Mouse (Mus musculus) limb, embryonic 11.5 days (tissue): ENCODE results near the gene Chid1. TPM values are rescaled to one million over a fixed set of nuclear protein-coding genes. Genes with fewer than 3 reads are reported as not detected.

ENCODE experiments used
- ATAC-seq: fragments of 200-750 bp; cut with Nextera tagmentation; 2 replicates; pipeline ENCODE4 v1.8.0; 2017; ENCODE audit warnings: low read depth; ENCODE audit not compliant: insufficient number of reproducible peaks, low FRiP score, low TSS enrichment
- DNase-seq: peaks from one replicate; pipeline ENCODE4 v3.0.0-alpha.2; 2015; ENCODE audit warnings: low spot score
- H3K27ac ChIP-seq: fragments of 300-500 bp; sonication (generic); replicated peaks from 2 replicates; pipeline ENCODE4 v1.5.1; 2014; ENCODE audit warnings: low read depth, mild to moderate bottlenecking, low read length
- H3K27me3 ChIP-seq: fragments of 300-500 bp; sonication (generic); 2 replicates; pipeline ENCODE4 v1.6.1; 2014; ENCODE audit warnings: mild to moderate bottlenecking, low read length, mixed read lengths; ENCODE audit not compliant: control insufficient read depth, insufficient read depth
- H3K36me3 ChIP-seq: fragments of 300-500 bp; sonication (generic); 2 replicates; pipeline ENCODE4 v1.6.1; 2014; ENCODE audit warnings: mild to moderate bottlenecking, low read length, moderate library complexity, mixed read lengths; ENCODE audit not compliant: control insufficient read depth, insufficient read depth
- H3K4me1 ChIP-seq: fragments of 300-500 bp; sonication (generic); 2 replicates; pipeline ENCODE4 v1.6.1; 2014; ENCODE audit warnings: low read length, mixed read lengths; ENCODE audit not compliant: control insufficient read depth, insufficient read depth
- H3K4me2 ChIP-seq: fragments of 300-500 bp; sonication (generic); 2 replicates; pipeline ENCODE4 v1.6.1; 2014; ENCODE audit warnings: low read depth, mild to moderate bottlenecking, moderate library complexity; ENCODE audit not compliant: severe bottlenecking
- H3K4me3 ChIP-seq: fragments of 300-500 bp; sonication (generic); 2 replicates; pipeline ENCODE4 v1.5.1; 2014; ENCODE audit warnings: low read depth, low read length
- H3K9ac ChIP-seq: fragments of 300-500 bp; sonication (generic); 2 replicates; pipeline ENCODE4 v1.6.1; 2014; ENCODE audit warnings: mild to moderate bottlenecking, low read length
- H3K9me3 ChIP-seq: fragments of 300-500 bp; sonication (generic); 2 replicates; pipeline ENCODE4 v1.6.1; 2016; ENCODE audit warnings: low read length; ENCODE audit not compliant: control insufficient read depth
- WGBS: fragments of 180-500 bp; shearing (Covaris S2); extraction: QIAGEN DNeasy Blood & Tissue Kit; methylation state at CpG from one replicate; pipeline ENCODE4 v1.1.7; 2014; 5-methylcytosine and 5-hydroxymethylcytosine counted together
- polyA plus RNA-seq: library from polyadenylated mRNA; unstranded; fragments of >200 nt; fragmentation: Nextera tagmentation; extraction: Ambion mirVana; gene quantifications from 2 replicates; pipeline ENCODE4 v1.2.1, GENCODE M21; 2014

Gene Chid1
- polyA plus RNA-seq, 1 experiment from 2014 or later = 27.4 TPM

DNA sequence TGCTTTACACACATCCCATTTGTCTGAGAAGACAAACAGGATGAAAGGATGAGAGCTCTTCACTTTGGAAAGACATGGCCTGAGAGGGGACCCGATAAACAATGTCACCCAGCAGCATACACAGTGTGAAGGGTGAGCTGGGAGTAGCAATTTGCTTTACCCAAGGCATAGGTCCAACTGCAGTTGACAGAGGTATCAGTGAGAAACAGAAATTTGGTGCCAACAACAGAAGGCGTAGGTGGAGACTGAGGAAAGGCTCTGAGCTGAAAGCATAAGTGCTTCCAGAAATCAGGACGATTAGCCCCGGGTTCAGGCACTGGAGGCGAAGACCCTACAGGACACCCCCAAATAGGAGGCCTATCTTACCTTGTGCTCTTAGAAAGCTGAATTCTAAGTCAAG lies 29.5 kb downstream of the Chid1 start:
- no peaks in the 10 kb centered on the region for H3K27me3 ChIP-seq
- no peak overlapping the region for H3K27ac ChIP-seq
- DNase-seq (no peak), ATAC-seq (no peak)
- no peak overlapping the region for H3K4me2 ChIP-seq
- no peaks in the 10 kb centered on the region for H3K9me3 ChIP-seq
- no peak overlapping the region for H3K9ac ChIP-seq
- WGBS = 91% methylated on average over 5 of the region's 5 CpGs
- no peak overlapping the region for H3K4me3 ChIP-seq
- H3K36me3 ChIP-seq = no peaks in the 10 kb centered on the region
- no peaks in the 10 kb centered on the region for H3K4me1 ChIP-seq

DNA sequence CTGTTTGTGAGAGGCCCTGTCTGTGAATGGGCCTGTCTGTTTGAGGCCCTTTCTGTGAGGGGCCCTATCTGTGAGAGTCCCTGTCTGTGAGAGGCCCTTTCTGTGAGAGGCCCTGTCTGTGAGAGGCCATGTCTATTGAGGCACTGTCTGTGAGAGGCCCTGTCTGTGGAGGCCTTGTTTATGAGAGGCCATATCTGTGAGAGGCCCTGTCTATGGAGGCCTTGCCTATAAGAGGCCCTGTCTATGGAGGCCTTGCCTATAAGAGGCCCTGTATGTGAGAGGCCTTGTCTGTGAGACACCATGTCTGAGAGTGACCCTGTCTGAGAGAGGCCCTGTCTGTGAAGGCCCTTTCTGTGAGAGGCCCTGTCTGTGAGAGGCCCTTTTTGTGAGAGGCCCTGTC lies 31.5 kb downstream of the Chid1 start:
- DNase-seq = no peak
- Histone ChIP-seq H3K27ac (no peak overlapping the region), H3K27me3 (no peaks in the 10 kb centered on the region), H3K9ac (no peak overlapping the region), H3K4me2 (no peak overlapping the region), H3K4me1 (no peaks in the 10 kb centered on the region), H3K4me3 (no peak overlapping the region), H3K36me3 (no peaks in the 10 kb centered on the region), H3K9me3 (no peaks in the 10 kb centered on the region)
- no peak for ATAC-seq

DNA sequence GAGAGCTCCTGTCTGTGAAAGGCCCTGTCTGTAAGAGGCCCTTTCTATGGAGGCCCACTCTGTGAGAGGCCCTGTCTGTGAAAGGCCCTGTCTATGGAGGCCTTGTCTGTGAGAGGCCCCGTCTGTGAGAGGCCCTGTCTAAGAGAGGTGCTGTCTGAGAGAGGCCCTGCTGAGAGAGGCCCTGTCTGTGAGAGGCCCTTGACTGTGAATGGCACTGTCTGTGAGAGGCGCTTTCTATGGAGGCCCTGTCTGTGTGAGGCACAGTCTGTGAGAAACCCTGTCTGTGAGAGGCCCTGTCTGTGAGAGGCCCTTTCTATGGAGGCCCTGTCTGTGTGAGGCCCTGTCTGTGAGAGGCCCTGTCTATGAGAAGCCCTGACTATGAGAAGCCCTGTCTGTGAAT lies 33.4 kb downstream of the Chid1 start:
- Histone ChIP-seq H3K4me2 (no peak overlapping the region), H3K9ac (no peak overlapping the region), H3K27ac (no peak overlapping the region), H3K36me3 (no peaks in the 10 kb centered on the region), H3K4me3 (no peak overlapping the region), H3K4me1 (no peaks in the 10 kb centered on the region), H3K27me3 (no peaks in the 10 kb centered on the region), H3K9me3 (no peaks in the 10 kb centered on the region)
- DNase-seq (no peak), ATAC-seq (no peak)
- 79% methylated on average over 2 of the region's 2 CpGs for WGBS

DNA sequence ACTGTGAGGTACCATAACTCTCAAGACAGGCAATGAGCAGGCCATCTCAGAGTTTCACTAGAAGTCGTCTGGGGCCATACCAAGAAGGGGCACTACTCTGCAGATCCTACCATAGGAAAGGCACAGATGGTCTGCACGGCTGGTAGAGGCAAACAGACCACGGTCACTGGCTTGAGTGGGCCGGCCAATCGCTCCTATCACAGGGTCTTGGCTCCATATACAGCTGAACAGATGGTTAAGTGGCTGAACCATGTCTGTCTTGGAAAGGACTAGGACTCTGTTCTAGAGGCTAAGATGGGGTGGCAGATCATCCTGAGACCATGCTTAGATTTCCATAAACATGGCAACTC lies 37.1 kb downstream of the Chid1 start:
- Histone ChIP-seq H3K4me1 (no peaks in the 10 kb centered on the region), H3K27me3 (no peaks in the 10 kb centered on the region), H3K36me3 (peaks cover 2% of the 10 kb centered on the region; the same call in 1 of the 2 replicates), H3K9me3 (no peaks in the 10 kb centered on the region), H3K4me2 (no peak overlapping the region), H3K9ac (no peak overlapping the region), H3K4me3 (no peak overlapping the region), H3K27ac (no peak overlapping the region)
- ATAC-seq = no peak
- DNase-seq = no peak
- 93% methylated on average over 5 of the region's 5 CpGs for WGBS

DNA sequence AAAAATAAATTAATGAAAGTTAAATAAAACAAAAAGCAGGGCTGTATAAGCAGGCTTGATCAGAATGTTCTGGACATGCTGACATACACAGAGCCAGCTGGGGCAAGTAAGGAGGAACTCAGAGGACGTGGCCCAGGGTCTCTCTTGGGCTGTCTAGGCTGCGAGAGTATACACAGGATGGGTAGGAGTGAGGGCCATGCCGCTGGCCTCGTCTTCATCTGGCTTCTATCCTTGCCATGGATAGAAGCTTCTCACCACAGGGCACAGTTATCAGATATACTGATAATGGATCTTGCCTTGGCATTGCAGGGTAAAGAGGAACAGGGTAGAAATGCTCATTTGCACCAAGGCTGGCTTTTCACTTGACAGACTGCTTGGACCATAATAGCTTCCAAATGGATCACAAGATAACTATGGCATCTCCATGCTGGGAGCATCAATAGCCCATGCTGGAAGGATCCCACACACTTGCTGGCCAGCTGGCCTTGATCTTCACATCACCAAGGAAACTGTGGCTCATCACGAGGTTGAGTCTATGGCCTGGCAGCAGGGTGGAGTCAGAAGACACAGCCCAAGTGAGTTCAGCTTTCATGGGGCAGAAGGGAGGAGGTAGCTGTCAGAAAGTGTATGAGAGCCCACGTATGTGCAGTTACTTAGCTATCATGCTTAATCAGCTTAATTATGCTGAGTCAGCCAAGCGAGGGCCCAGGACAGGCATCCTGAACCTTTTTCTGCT lies 37.7 kb downstream of the Chid1 start:
- ATAC-seq (no peak), DNase-seq (no peak)
- H3K27ac ChIP-seq = no peak overlapping the region
- no peaks in the 10 kb centered on the region for H3K27me3 ChIP-seq
- 87% methylated on average over 7 of the region's 7 CpGs for WGBS
- H3K36me3 ChIP-seq = peaks cover 2% of the 10 kb centered on the region; the same call in 1 of the 2 replicates
- no peak overlapping the region for H3K9ac ChIP-seq
- H3K9me3 ChIP-seq = no peaks in the 10 kb centered on the region
- H3K4me2 ChIP-seq = no peak overlapping the region
- no peak overlapping the region for H3K4me3 ChIP-seq
- H3K4me1 ChIP-seq = no peaks in the 10 kb centered on the region

DNA sequence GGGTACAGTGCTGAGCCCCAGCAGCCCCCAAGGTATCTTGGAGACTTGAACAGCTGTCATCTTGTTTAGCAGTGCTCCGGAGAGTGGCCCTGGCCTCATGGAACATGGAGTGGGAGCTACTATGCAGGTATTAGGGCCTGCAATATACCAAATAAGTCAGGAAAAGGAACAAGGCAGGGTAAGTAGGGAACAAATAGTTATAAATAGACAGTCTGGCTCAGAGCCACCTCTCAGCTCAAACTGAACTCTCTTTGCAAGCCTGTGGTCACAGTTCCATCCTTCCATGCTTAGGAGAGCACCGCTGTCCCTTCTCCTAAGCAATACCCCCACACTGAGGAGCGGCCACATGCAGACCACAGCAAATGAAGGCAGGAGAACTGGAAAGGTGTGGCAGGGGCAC lies 42.1 kb downstream of the Chid1 start:
- Histone ChIP-seq H3K9me3 (no peaks in the 10 kb centered on the region), H3K4me3 (no peak overlapping the region), H3K36me3 (peaks cover 4% of the 10 kb centered on the region; the same call in 1 of the 2 replicates), H3K27ac (no peak overlapping the region), H3K4me1 (no peaks in the 10 kb centered on the region), H3K9ac (no peak overlapping the region), H3K27me3 (no peaks in the 10 kb centered on the region), H3K4me2 (no peak overlapping the region)
- DNase-seq (no peak), ATAC-seq (no peak)
- WGBS = 93% methylated on average over 3 of the region's 3 CpGs

DNA sequence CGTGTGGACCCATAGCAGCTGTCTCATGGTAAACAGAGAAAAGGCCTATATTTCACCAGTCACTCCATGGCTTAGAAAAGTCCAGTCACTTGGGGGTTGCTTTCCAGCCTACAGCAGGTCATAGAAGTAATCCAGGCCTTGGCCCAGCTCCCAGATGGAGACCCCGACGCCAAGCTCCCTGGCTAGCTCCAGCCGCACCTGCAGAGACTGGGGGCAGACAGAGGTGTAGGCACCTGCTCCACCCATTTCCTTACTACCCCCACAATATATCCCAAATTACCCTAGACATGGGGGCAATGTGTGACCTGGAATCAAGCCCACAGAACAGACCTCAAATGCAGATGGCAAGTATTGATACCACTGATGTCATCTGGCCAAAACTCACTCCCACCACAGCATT lies 43.7 kb downstream of the Chid1 start:
- Histone ChIP-seq H3K4me3 (no peak overlapping the region), H3K27ac (no peak overlapping the region), H3K4me1 (no peaks in the 10 kb centered on the region), H3K9ac (no peak overlapping the region), H3K27me3 (no peaks in the 10 kb centered on the region), H3K36me3 (peaks cover 4% of the 10 kb centered on the region; the same call in 1 of the 2 replicates), H3K4me2 (no peak overlapping the region), H3K9me3 (no peaks in the 10 kb centered on the region)
- no peak for DNase-seq
- no peak for ATAC-seq
- WGBS = 93% methylated on average over 4 of the region's 4 CpGs

DNA sequence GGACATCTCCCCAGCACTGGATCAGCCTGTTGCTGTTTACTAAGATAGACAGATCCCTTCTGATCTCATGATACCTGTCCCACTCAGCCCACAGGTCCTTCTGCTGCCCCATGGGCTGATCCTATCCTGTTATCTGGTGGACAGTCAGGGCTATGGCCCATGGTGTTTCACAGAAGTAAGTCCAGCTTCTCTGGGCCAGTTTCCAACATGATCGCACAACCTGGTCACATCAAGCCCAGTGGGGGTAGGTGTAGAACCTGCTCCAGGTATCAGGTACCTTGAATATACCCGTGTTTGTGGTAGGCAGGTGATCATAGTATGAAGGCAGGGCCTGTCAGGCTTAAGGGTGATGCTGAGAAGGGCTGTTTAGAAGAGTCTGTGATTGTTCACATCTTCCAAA lies 44.3 kb downstream of the Chid1 start:
- no peak overlapping the region for H3K27ac ChIP-seq
- DNase-seq (no peak), ATAC-seq (no peak)
- H3K9me3 ChIP-seq = no peaks in the 10 kb centered on the region
- peaks cover 4% of the 10 kb centered on the region; the same call in 1 of the 2 replicates for H3K36me3 ChIP-seq
- 91% methylated on average over 2 of the region's 2 CpGs for WGBS
- no peaks in the 10 kb centered on the region for H3K27me3 ChIP-seq
- no peak overlapping the region for H3K9ac ChIP-seq
- H3K4me2 ChIP-seq = no peak overlapping the region
- no peaks in the 10 kb centered on the region for H3K4me1 ChIP-seq
- no peak overlapping the region for H3K4me3 ChIP-seq

DNA sequence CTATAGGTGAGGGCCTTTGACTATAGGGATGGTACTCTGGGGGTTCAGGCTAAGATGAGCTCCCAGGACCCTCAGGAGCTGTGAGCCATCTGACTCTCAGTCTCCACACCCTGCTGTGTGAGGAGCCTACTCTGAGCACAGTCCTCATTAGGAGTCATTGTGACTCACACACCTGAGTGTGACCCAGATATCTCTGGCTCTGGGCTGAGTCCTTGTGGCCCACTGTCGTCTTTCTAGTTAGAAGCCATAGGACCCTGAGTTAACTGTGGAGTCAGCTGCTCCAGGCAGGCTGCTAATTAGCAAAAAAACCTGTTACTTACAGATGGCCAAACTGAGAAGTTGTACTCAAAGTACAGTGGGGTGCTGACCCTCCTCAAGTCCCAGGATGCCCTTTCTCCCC lies 45.9 kb downstream of the Chid1 start:
- no peak overlapping the region for H3K4me3 ChIP-seq
- no peak overlapping the region for H3K4me2 ChIP-seq
- H3K9ac ChIP-seq = no peak overlapping the region
- H3K36me3 ChIP-seq = peaks cover 2% of the 10 kb centered on the region; the same call in 1 of the 2 replicates
- no peaks in the 10 kb centered on the region for H3K9me3 ChIP-seq
- no peak for DNase-seq
- no peak overlapping the region for H3K27ac ChIP-seq
- no peaks in the 10 kb centered on the region for H3K4me1 ChIP-seq
- 93% methylated on average over 1 of the region's 1 CpGs for WGBS
- no peak for ATAC-seq
- no peaks in the 10 kb centered on the region for H3K27me3 ChIP-seq
